Mouse (Mus musculus) urinary bladder, postnatal 14 days (tissue): Measurements from ENCODE around the gene Dab2ip.

ENCODE experiments used
- DNase-seq: peaks from one replicate; pipeline ENCODE4 v3.0.0; 2021; ENCODE audit warnings: low spot score

The Dab2ip gene

GRCm38 (mm10) chr2:35750533-35751141, 192.6 kb downstream of the Dab2ip start:
- no peak for DNase-seq

GRCm38 (mm10) chr2:35751781-35752505, 193.9 kb downstream of the Dab2ip start:
- DNase-seq = no peak

- no peak for DNase-seq
These were observed 198.4 kb downstream of the Dab2ip start for GRCm38 (mm10) chr2:35756467-35756866.

GRCm38 (mm10) chr2:35760352-35760751, 202.3 kb downstream of the Dab2ip start:
- DNase-seq = no peak

- DNase-seq = no peak
These were observed 202.8 kb downstream of the Dab2ip start for GRCm38 (mm10) chr2:35760867-35761266.

- DNase-seq = no peak
These were observed 203.4 kb downstream of the Dab2ip start for GRCm38 (mm10) chr2:35761458-35761857.

- DNase-seq = no peak
These were observed 205.8 kb downstream of the Dab2ip start for GRCm38 (mm10) chr2:35763818-35764217.

- no peak for DNase-seq
These were observed 206.3 kb downstream of the Dab2ip start for GRCm38 (mm10) chr2:35764328-35764727.

GRCm38 (mm10) chr2:35767834-35768537, 209.9 kb downstream of the Dab2ip start:
- DNase-seq = no peak

GRCm38 (mm10) chr2:35768538-35769238, 210.6 kb downstream of the Dab2ip start:
- no peak for DNase-seq

GRCm38 (mm10) chr2:35769398-35769797, 211.3 kb downstream of the Dab2ip start:
- no peak for DNase-seq

- DNase-seq = no peak
These were observed 212.5 kb downstream of the Dab2ip start for GRCm38 (mm10) chr2:35770541-35770940.

- DNase-seq = no peak
These were observed 217.6 kb downstream of the Dab2ip start for GRCm38 (mm10) chr2:35775651-35776055.

- no peak for DNase-seq
These were observed 218.9 kb downstream of the Dab2ip start for GRCm38 (mm10) chr2:35776935-35777334.

GRCm38 (mm10) chr2:35779266-35779665, 221.2 kb downstream of the Dab2ip start:
- no peak for DNase-seq
